Mouse (Mus musculus) liver (tissue): ENCODE measurements around the gene Srsf7.
"Not testable (repeated sequence)": the region's sequence is repeated elsewhere in the genome, so short reads cannot be mapped to it uniquely, and the experiment has no call there.

Source experiments
- DNase-seq: peaks from one replicate; pipeline ENCODE4 v3.0.0-alpha.2; 2020; ENCODE audit warnings: mixed read lengths

The Srsf7 gene

DNA sequence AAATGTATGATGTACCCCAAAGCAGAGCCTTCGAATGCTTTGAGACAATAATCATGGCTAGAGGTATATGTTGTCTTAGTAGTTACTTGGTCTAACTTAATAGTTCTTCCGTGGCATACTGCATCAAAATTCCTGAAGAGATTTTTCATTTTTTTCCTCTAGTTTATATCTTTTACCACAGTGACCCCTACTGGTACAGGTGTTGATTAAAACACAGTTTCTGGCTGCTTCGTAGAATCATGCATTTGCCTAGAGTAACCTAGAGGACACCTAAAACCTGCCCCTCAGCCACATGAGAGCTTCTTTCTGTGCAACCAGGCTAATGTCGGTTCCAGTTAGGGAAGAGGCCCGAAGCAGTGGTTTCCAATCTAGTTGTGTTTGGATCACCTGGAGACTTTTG lies 14.0 kb downstream of the Srsf7 start:
- no peak for DNase-seq

DNA sequence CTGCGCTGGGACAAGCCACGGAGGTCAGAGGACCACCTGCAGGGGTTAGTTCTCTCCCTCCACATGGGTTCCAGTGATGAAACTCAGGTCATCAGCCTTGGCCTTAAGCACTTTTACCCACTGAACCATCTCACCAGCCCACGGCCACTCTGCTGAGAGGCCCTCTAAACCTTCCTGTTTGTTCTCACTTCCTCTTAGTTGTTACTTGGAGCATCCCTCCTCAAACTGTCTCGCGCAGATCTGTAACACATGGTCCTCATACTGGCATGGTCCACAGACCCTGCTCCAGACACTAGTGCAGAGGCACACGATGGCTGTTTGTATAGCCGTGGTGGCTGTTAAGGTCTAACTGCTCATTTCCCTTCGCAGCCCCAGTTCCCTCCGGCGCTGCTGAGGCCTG lies 23.5 kb downstream of the Srsf7 start:
- DNase-seq: no peak

DNA sequence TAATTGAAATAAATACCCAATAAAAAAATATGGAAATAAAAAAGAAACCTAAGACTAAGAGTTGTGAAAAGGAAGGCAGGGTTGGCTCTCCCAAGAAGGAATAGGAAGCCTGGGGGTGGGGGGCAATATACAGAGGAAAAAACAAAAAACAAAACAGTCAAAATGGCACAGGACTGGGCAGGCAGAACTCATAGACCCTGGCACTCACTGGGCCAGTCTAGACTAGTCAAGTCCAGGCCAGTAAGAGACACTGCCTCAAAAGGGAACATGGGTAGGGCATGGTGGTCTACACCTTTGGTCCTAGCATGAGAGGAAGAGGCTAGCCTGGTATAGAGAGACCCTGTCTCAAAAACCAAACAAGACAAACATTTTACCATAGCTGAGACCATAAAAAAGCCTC lies 26.6 kb downstream of the Srsf7 start:
- DNase-seq: no peak

DNA sequence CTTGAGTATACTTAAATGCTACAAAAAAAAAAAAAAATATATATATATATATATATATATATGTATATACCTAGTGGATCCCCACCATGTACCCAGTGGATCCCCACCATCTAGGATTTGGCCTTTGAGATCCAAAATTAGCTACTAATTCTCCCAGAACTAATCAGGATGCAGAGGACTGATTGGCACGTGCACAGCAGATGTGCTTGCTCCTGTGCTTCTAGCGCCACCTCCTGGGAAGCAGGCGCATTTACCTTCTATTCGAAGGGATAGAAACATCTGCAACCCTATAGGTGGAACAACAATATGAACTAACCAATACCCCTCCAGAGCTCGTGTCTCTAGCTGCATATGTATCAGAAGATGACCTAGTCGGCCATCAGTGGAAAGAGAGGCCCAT lies 27.1 kb downstream of the Srsf7 start:
- peak; percentile 69 for DNase-seq

DNA sequence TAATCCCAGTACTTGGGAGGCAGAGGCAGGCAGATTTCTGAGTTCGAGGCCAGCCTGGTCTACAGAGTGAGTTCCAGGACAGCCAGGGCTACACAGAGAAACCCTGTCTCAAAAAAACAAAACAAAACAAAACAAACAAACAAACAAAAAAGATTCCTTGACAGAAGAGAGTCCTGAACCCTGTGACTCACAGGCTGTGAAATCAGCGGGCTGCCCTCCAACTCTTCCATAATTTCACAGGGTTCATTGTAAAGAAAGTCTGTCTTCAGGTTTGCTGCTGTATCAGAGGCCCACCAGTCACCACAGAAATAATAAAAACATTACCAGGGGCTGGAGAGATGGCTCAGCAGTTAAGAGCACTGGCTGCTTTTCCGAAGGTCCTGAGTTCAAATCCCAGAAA lies 28.3 kb downstream of the Srsf7 start:
- DNase-seq: not testable (repeated sequence)

DNA sequence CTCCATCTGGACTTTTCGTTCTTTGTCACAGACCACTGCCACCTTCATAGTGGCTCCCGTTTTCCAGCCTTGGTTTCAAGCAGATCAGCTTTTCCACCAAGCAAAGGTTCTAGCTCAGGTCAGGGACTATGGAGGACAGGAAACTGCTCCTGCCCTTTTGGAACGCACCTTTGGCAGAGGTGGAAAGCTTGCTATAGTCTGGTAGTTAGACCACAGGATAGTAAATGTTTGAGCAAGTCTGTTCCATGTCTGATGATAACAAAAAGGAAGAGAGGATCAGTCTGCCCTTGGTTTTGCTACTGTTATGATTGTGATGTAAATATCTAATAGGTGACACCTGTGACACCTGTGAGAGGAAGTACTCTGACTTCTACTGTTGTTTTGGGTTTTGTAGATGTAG lies 31.1 kb downstream of the Srsf7 start:
- DNase-seq: no peak

DNA sequence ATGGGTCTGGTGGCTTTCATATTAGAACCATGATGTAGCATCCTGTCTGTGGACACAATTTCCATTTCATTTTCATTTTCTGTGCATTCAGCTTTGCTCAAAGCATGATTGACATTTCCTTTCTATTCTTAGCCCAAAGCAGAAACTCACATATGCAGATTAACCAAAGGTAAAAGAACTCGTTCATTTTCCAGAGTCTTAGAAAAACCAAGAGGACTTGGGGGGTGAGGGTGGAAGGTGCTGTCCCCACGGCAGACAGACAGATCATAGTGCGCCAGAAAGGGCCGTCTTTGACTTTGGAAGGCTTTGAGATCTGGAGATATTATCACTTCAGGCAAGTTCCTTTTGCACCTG lies 31.7 kb downstream of the Srsf7 start:
- DNase-seq: no peak

DNA sequence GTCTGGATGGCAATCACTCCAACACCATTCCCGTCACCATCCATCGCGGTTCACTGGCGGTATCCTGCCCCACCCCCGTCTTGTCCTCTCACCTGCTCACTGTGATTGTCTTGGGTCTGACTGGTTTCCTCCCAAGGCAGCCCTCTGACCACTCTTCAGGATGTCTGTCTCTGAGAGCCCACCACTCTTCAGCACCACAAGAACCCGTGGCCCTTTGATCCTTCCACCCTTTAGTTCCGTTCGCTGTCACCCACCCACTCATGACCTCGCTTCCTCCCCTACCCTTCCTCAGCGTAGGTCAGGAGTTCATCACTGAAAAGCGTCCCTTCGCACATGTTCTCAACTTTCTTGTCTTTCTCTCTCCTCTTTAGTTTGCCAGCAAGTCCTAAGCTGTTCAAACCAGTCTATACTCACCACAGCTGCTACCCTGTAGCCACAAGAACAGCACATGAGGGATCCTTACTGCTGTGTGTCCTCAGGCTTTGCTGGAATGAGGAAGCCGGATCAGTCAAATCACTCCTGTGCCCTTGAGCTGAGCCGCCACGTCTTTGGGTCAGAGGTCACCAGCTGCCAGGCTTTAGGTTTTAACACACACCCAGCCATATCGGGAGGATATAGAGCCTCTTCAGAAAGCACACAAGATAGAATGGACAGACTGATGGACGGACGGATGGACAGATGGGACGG lies 32.3 kb downstream of the Srsf7 start:
- no peak for DNase-seq

DNA sequence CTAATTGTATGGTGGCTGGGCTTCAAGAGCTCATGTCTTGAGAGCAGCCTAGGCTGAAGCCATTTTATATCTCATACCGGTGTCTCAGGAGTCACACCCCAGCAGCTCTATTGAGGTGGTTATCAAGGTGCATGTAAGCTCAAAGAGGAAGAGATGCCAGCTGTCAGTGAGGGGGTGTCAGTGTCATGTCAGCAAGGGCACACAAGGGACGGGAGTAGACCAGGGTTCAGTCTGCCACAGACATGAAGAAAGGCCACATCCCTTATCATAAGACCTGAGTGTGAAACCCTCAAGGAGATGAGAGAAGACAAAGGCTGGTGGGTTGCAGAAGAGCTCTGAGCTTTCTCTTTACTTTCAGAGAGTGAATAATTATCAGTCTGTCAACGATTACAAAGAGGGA lies 33.0 kb downstream of the Srsf7 start:
- DNase-seq: no peak

DNA sequence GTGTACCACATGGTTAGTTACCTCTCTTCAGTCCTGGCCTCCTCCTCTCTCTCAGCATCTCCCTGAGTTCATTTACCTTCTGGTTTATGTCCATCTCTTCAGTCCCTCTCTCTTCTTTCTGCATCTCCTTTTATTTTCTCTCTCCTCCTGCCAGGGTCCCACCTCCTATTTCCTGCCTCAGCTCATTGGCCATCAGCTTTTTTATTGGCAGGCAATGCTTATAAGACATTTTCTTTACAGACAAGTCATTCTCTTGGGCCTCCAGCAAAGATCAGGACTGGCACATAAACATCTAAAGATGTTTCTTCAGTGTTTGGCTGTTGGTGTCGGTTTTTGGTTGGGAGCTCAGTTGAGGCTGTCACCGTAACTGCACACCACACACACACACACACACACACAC lies 33.4 kb downstream of the Srsf7 start:
- no peak for DNase-seq

DNA sequence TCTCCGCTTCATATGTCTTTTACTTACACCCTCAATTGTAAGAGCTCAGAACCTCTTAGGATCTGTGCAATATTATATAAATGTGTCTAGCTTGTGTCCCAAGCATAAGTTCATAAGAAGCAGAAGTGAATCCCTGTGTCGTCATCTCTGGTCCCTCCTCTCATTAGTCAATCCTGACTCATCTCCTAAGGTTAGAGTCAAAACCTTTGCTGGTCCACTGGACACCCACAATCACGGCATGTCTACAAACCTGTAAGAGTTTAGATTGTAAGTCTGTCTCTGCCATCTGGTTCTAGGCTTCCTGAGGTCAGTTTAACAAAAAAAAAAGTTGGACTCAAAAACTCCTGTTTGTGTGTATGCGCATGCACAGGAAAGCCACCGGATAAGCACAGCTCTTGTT lies 34.3 kb downstream of the Srsf7 start:
- DNase-seq: no peak

DNA sequence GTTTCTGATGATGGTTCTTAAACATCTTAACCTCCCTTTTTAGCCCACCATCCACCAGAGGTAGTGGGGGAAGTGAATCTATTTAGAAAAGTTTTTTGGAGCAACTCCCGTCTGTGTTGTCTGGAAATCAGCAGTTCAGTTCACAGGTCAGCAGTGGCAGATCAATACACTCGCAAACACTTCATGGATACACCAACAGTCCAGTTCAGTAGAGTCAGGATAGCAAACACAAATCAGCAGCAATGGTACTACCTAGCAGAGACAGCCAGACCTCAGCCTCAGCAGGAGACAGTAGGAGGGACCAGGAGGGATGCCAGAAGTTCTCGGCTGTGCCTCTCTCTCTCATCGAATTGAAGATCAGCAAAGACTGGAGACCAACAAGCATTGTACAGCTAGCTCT lies 35.2 kb downstream of the Srsf7 start:
- no peak for DNase-seq

DNA sequence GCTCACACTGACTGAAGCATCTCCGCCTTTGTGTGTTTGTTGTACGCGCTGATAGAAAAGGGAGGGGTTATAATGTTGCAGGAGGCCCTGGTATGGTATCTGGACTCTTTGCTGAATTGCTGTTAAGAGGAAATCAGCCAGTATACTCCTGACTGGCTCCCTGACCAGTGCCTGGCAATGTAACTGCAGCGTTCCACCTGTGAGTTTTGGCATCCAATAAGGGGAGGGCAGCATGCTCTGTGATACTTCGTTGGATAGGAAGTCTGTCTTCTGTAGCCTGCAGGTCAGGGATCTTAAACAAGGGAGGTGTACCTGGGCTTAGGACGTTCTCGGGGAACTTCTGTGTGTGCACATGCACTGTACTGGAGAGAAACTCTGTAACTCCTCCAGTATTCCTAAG lies 36.2 kb downstream of the Srsf7 start:
- DNase-seq: no peak

DNA sequence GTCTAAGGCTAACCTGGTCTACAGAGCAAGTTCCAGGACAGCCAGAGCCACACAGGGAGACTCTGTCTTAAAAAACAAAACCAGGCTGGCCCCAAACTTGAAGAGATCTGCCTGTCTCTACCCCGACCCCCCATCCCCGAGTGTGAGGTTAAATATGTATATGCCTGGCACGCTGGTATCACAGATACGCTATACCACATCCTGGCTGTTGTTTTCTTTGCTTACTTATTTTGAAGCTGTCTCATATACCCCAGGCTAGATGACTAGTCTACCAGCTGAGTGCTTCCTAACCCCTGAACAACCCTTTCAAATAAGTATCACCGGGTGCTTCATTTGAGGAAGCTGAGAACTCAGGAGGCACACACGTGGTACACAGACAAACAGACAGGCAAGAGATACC lies 37.3 kb downstream of the Srsf7 start:
- DNase-seq: no peak

DNA sequence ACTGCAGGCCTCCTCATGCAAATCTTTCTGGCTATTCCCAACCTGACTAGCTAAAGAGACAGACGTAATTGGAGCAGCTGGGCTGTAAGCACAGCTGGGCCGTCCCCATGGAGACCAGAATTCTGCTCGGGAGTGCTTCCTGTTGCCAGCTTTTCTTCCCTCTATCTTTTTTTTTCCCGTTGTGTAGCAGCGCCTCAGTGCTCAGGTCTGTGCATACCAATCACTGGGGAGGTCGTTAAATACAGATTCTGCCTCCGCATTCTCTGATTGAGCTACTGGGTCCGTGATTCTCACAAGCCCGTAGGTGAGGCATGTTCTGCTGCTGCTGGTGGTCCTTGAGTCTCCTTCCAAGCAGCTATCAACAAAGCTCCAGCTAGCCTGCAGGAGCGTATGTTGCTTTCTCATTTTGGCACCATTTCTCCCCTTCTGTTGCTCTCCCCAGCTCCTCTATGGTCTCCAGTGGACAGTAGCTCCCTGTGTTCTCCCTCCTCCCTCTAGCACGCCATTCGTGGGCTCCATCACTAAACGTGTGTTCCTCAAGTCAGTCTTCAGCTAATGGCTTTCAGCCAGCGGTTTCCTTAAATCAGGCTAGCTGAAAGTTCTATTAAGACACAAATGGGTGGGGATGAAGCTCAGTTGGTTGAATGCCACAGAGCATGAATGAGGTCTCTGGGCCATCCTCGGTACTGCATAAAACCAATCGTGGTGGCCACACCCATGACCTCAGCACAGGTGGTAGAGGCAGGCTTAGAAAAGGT lies 38.5 kb downstream of the Srsf7 start:
- no peak for DNase-seq

DNA sequence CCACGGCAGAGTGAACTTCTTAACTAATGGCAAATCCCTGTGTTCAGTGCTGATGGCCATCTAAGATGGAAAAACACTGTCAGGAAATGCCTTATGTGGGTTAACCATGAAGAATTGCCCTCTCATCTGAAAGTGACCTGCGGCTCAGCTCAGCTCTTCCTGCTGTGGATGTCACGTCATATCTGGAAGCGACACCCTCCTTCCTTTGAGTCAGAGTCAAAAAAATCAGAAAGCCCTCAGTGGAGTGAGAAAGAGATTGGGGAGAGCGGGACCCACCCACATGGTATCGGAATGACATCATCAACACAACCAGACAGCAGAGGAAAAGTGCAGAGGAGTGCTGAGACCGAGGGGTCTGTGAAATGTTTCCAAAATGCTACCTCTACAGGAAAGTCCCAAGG lies 39.3 kb downstream of the Srsf7 start:
- DNase-seq: no peak

DNA sequence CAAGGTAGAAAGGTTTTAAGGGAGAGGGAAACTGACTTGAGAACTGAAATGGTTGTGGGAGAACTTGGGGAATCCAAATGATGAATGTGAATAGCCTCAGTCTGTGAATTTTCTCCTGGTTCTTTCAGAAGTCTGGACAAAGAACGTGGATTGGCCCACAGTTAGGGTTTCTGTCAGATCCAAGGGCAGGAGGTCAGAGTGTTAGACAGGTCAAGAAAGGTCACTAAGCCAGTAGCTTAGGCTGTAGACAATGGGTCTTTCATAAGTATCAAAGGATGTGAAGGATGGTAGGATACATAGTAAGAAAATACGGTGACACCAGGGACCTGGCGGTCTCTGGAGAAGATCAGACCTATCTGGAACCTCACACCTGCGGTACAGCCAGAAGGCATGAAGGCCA lies 39.7 kb downstream of the Srsf7 start:
- DNase-seq: no peak

DNA sequence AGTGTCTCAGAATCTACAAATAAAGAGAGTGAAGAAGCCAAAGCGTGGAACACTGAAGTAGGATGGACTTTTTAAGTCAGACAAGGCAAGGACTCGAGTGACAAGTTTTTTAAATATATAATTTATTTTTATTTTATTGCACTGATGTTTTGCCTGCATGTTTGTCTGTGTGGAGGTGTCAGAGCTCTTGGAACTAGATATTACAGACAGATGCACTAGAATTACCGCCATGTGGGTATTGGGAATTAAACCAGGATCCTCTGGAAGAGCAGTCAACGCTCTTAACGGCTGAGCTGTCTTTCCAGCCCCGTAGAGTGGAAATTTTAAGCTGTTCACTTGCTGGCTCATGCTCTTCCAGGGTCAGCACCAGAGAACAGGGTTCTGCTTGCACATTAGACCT lies 40.8 kb downstream of the Srsf7 start:
- DNase-seq: no peak

DNA sequence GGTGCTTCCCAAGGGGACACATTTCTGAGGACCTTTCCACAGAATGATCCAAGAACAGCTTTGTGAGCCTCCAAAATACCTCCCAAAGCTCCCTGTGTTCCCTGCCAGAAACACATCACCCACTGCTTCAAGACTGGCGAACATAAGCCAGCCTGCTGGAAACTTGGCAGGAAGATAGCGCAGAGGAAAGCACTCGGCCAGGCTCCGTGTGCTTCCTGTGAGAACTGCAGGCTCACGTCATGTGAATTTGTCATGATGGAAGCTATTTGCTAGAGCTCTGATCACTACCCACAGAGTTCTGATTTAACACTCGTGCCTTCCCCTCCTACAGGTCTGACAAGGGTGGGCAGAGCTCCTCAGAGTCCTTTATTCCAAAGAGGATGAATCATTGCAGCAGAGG lies 41.4 kb downstream of the Srsf7 start:
- DNase-seq: no peak

DNA sequence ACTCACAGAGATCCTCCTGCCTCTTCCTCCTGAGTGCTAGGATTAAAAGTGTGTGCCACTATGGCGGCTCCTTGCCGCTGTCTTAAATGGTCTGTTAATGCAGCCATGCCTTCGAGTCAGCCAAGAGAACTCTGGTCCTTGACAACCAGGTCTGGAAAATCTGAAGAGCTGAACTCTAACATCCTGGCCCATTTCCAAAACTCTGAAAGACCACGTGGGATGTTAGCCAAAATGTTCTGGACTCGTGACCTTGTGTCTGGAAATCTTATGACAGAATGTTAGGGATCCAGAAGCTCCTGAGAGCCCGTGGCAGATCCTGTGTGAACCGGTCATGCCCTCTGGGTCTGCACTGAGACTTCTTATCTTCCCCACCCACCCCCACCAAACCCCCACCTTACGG lies 43.1 kb downstream of the Srsf7 start:
- DNase-seq: no peak

DNA sequence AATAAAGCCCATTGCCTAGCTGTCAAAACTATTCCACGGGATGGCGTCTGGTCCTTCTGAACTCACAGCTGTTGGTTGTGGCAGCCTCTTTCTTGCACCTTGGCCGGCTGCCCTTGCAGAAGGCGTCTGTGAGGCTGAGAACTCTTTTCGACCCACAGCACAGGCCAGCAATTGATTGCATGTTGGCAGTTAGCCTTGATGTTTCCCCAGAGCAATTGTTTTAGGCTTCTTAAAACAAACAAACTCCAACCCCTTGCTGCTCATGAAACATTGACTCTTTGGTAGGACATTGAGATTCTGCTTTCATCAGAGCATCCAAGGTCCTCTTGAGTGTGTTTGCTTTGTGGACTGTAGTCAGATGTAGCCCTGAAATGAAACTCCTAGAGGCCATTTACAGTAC lies 46.7 kb downstream of the Srsf7 start:
- DNase-seq: no peak

DNA sequence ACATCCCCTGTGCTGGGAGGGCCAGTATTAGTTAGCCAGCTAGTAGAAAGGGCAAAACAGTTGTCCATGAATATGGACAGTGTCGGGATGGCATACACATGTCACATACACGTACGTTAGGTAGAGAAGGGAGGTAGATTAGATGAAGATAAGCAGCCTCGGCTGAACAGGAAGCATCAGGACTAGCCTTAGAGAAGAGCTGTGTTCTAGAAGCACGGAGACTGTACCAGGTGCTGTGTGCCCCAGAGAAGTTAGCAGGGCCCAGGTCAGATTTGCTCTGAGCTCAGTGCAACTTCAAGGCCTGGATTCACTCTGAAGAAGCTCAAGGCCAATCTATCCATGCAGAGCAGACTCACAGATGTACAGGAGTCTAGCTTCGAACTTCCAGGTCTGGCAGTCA lies 49.6 kb downstream of the Srsf7 start:
- DNase-seq: no peak

DNA sequence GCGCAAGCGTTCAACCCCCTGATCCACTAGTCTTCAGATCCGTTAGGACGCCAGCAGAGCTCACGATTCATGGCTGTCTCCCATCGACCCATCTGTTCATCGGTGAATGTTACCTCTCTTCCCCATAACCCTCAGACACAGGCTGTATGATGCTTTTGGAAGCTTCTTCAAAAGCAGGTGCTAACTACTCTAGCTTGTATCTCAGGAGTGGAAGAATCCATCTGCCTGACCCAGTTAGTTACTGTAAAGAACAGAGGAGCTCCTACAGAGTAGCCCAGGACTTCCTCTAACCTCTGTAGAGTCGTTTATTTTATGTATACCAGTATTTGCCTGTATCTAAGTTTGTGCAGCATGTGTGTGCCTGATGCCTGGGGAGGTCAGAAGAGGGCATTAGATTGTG lies 50.2 kb downstream of the Srsf7 start:
- DNase-seq: no peak

DNA sequence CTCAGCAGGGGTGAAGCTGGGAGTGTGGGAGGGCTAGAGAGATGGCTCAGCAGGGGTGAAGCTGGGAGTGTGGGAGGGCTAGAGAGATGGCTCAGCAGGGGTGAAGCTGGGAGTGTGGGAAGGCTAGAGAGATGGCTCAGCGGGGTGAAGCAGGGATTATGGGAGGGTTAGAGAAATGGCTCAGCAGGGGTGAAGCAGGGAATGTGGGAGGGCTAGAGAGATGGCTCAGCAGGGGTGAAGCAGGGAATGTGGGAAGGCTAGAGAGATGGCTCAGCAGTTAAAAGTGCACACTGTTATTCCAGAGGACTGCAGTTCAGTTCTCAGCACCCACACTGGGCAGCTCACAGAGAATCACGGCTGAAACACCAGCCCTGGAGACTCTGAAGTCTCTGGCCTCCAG lies 53.5 kb downstream of the Srsf7 start:
- DNase-seq: no peak
